Mouse (Mus musculus): ENCODE results near the gene Snx11. TPM values are rescaled to one million over a fixed set of nuclear protein-coding genes. Genes with fewer than 3 reads are reported as not detected.

Snx11 gene
- polyA plus RNA-seq, 1 experiment = 60.8 TPM

DNA sequence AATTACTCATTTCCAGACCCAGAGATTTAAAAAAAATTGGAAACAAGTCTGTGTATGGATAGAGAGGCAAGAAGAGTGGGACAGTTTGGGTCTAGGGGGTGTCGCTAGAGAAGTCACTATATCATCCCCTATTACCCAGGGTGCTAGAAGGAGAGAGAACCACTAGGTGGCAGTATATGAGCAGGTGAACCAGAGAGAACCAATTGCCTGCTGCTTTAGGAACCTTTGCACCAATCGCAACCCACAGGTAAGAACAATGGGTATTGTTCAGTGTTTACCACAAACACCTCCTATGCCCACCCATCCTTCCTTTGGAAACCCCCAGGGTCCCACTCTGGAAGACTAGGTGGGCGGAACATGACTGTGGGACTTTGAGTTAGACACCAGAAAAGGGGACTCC is 17.3 kb downstream of the Snx11 start:
- peak; percentile 64 for DNase-seq (ENCODE audit: low read depth)

DNA sequence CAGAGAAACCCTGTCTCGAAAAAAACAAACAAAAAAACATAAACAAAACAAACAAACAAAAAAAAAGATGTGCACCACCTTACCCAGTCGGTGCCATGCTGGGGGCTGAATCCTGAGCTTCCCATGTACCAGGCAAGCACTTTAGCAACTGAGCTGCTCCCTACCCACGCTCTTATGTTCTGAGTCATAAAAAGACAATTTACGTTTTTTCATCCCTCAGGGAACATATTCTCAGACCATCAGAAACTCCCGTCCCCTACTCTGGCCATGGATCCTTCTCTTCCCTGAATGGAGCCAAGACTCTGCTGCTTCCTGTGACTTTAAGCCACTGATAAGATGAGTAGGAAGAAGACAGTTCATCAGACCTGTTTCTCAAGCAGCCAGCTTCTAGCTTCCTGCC is 19.0 kb downstream of the Snx11 start:
- TF ChIP-seq CTCF (IDR thresholded peaks at IDR 0.05; ENCODE audit: borderline replicate concordance, extremely low read depth, insufficient read depth, insufficient read length) (no peak), POLR2A (IDR thresholded peaks at IDR 0.05; ENCODE audit: borderline replicate concordance, extremely low read depth, insufficient read depth, insufficient read length, poor library complexity, severe bottlenecking) (no peak)
- no peak for DNase-seq (ENCODE audit: low read depth)

More for the DNA sequence above, 17.3 kb downstream of the Snx11 start:
- TF ChIP-seq POLR2A (IDR thresholded peaks at IDR 0.05; ENCODE audit: borderline replicate concordance, extremely low read depth, insufficient read depth, insufficient read length, poor library complexity, severe bottlenecking) (no peak), CTCF (IDR thresholded peaks at IDR 0.05; ENCODE audit: borderline replicate concordance, extremely low read depth, insufficient read depth, insufficient read length) (peak; percentile 61; the same call in 1 of the 2 replicates)

DNA sequence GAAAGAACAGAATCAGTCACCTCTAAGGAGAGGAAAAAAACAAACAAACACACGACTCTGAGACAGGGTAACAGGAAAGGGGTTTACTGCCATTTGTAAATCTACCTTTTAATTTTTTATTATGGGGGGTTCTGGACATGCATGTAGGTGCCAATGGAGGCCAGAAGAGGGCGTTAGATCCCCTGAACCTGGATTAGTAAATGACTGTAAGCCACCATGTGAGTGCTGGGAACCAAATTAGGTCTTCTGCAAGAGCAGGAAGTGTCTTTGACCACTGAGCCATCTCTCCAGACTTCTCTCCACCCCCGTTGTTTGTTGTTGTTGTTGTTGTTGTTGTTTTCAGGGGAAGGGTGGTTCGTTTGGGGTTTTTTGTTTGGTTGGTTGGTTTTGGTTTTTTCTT is 19.9 kb downstream of the Snx11 start:
- no peak for DNase-seq (ENCODE audit: low read depth)
- TF ChIP-seq CTCF (IDR thresholded peaks at IDR 0.05; ENCODE audit: borderline replicate concordance, extremely low read depth, insufficient read depth, insufficient read length) (no peak; the same call in 1 of the 2 replicates), POLR2A (IDR thresholded peaks at IDR 0.05; ENCODE audit: borderline replicate concordance, extremely low read depth, insufficient read depth, insufficient read length, poor library complexity, severe bottlenecking) (no peak)

DNA sequence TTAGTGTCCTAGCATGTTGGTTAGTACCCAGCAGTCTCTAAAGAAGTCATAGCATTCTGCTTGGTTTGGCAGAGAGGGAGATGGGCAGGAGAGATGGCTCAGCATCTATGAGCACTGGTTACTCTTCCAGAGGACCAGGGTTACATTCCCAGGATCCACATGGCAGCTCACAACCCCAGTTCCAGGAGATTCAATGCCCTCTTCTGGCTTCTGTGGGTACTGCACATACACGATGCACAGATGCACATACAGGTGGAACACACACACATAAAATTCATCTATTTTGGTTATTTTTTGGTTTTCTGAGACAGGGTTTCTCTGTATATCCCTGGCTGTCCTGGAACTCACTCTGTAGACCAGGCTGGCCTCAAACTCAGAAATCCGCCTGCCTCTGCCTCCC is 22.1 kb downstream of the Snx11 start:
- DNase-seq (ENCODE audit: low read depth) = no peak
- no peak for TF ChIP-seq POLR2A (IDR thresholded peaks at IDR 0.05; ENCODE audit: borderline replicate concordance, extremely low read depth, insufficient read depth, insufficient read length, poor library complexity, severe bottlenecking)
- TF ChIP-seq CTCF (IDR thresholded peaks at IDR 0.05; ENCODE audit: borderline replicate concordance, extremely low read depth, insufficient read depth, insufficient read length) = peak; percentile 4; the same call in 1 of the 2 replicates

DNA sequence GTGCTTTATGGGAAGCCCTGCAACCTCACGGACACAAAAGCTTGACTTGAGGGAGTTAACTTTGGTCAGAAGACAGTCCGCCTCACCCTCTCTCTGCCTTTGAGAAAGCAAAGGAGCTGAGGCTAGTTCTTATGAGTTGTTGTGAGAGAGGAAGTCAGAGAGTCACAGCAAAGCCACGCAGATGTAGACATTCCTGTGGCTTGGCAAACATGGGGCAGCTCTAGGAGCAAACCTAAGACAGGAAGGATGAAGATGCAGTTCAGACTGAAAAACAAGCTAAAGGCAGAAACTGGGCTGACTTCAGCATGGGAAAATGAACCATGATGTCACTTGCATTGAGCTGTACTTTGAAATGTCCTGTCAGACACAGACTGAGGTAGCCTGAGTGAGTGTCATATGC is 29.8 kb downstream of the Snx11 start:
- TF ChIP-seq POLR2A (IDR thresholded peaks at IDR 0.05; ENCODE audit: borderline replicate concordance, extremely low read depth, insufficient read depth, insufficient read length, poor library complexity, severe bottlenecking) (no peak), CTCF (IDR thresholded peaks at IDR 0.05; ENCODE audit: borderline replicate concordance, extremely low read depth, insufficient read depth, insufficient read length) (no peak)
- no peak for DNase-seq (ENCODE audit: low read depth)

DNA sequence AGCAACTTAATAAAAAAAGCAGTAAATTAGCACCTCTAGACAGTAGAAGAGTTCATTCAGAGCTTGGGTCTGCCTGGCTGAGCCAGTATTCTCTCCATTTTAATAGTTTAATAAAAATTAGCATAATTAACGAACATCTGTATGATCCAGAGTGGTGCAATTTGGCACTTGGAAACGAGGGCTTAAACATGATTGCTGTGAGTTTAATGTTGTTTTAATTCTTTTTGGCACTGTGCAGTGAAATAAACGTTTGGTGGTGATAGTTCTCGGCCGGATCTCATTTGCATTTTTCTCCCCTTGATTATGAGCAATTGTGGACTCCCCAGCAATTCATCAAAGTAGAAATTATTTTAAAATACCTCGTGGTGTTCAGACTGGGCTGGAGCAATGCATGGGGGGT is 30.7 kb downstream of the Snx11 start:
- DNase-seq (ENCODE audit: low read depth) = peak; percentile 51
- TF ChIP-seq POLR2A (IDR thresholded peaks at IDR 0.05; ENCODE audit: borderline replicate concordance, extremely low read depth, insufficient read depth, insufficient read length, poor library complexity, severe bottlenecking) = no peak
- TF ChIP-seq CTCF (IDR thresholded peaks at IDR 0.05; ENCODE audit: borderline replicate concordance, extremely low read depth, insufficient read depth, insufficient read length) = no peak

DNA sequence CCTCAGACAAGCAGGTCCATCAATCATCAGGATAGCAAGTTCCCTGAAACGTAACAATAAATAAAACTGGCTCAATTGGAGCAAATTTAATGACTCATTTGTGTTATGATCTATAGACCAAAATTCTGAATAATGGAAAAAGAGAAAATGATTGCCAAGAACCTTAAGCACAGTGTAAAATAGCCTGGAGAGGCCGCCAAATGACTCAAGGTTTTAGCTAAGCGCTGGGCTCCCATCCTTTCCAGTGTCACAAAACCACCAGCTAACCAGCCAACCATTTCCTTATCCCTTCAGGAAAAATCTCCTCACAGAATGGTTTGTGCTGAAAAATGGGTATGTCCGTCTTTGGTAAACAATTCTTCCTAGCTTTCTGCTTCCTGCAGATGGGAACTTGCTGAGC is 33.5 kb downstream of the Snx11 start:
- no peak for TF ChIP-seq CTCF (IDR thresholded peaks at IDR 0.05; ENCODE audit: borderline replicate concordance, extremely low read depth, insufficient read depth, insufficient read length)
- no peak for TF ChIP-seq POLR2A (IDR thresholded peaks at IDR 0.05; ENCODE audit: borderline replicate concordance, extremely low read depth, insufficient read depth, insufficient read length, poor library complexity, severe bottlenecking)
- no peak for DNase-seq (ENCODE audit: low read depth)

DNA sequence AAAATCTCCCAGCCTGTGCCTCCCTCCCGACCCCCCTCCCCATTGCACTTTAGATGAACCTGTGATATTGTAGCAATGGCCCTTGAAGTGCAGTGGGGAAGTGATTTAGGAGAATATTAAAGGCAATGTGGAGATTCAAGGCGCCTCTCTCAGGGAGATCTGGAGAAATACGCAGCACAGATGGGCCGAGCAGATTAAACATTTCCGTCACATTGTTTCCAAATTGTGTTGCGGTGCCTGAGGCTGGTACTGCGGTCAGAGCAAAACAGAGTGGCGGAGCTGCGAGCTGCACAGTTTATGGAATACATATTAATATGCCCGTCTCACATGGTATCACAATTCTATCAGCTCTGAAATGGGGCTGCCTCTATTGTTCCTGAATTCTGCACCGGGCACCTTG is 34.4 kb downstream of the Snx11 start:
- DNase-seq (ENCODE audit: low read depth) = peak; percentile 74
- TF ChIP-seq CTCF (IDR thresholded peaks at IDR 0.05; ENCODE audit: borderline replicate concordance, extremely low read depth, insufficient read depth, insufficient read length) (no peak), POLR2A (IDR thresholded peaks at IDR 0.05; ENCODE audit: borderline replicate concordance, extremely low read depth, insufficient read depth, insufficient read length, poor library complexity, severe bottlenecking) (no peak)

DNA sequence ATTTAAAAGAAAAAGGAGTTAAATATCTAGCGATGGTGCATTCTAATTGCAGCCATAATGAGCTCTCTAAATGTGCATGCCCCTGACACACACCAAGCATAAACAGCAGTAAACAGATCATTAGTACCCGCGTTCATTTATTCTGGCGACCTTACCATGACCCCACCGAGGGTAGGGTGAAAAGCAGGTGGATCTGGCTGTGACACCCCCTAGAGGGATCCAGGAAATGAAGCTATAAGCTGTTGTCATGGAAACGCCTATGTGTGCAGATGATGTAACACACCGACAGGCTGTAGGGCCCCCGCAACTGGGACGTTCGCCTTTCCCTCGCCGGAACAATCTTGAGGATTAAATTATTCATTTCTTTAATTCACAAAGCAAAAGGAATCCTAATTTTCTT is 35.4 kb downstream of the Snx11 start:
- no peak for TF ChIP-seq CTCF (IDR thresholded peaks at IDR 0.05; ENCODE audit: borderline replicate concordance, extremely low read depth, insufficient read depth, insufficient read length)
- TF ChIP-seq POLR2A (IDR thresholded peaks at IDR 0.05; ENCODE audit: borderline replicate concordance, extremely low read depth, insufficient read depth, insufficient read length, poor library complexity, severe bottlenecking) = no peak
- peak; percentile 86 for DNase-seq (ENCODE audit: low read depth)

DNA sequence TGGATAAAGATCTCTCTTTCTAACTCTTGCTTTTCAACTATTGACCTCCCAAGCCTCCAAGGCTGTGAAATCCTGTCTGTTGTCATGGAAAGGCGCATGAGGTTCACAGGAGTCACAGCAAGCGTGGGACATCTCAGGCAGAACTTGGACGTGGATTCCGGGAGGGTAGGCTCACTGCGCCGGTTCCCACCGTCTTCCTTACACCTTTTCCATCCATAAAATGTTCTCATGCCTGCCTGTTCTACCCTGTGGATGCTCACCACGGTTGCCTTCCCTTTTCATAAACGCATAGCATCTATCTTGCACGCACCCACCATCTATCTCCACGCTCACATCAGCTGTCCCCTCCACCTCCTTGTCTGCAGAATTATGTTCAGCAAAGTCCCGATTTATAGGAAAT is 36.6 kb downstream of the Snx11 start:
- DNase-seq (ENCODE audit: low read depth) = no peak
- no peak for TF ChIP-seq POLR2A (IDR thresholded peaks at IDR 0.05; ENCODE audit: borderline replicate concordance, extremely low read depth, insufficient read depth, insufficient read length, poor library complexity, severe bottlenecking)
- TF ChIP-seq CTCF (IDR thresholded peaks at IDR 0.05; ENCODE audit: borderline replicate concordance, extremely low read depth, insufficient read depth, insufficient read length) = no peak

DNA sequence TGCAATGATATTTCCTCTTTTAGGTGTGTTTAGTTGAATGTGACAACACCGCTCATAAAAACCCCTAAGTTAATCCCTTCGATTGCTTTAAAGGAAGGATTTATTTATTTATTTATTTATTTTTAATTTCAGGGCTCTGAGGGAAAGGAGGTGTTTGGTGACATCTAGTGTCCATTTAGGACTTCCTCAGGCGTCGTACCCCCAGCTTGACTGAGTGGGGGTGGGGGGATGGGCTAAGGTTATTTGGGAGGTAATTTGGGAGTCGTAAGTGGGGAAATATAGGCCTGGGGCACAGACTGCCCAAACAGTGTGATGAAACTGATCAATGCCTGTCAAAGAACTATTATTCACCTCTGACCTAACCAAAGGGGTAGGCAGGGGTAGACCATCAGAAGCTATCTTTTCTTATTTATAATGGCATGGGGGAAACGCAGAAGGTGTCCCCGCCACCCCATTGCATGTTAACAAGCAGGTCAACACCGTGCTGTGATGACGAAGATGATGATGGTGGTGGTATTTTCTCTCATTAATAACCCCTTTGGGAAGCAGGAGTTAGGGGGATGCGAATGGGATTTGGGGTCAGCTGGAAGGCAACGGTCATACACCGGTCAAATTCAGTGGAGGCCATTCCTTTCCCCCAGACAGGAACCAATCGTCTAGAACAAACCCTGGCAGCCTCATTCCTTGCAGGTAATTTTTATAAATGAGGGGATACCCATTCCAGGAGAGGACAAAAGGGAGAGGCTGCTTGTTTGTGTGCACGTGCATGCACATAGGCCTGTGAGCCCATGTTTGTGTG is 39.5 kb downstream of the Snx11 start:
- no peak for TF ChIP-seq POLR2A (IDR thresholded peaks at IDR 0.05; ENCODE audit: borderline replicate concordance, extremely low read depth, insufficient read depth, insufficient read length, poor library complexity, severe bottlenecking)
- TF ChIP-seq CTCF (IDR thresholded peaks at IDR 0.05; ENCODE audit: borderline replicate concordance, extremely low read depth, insufficient read depth, insufficient read length) = peak; percentile 44; the same call in 1 of the 2 replicates

DNA sequence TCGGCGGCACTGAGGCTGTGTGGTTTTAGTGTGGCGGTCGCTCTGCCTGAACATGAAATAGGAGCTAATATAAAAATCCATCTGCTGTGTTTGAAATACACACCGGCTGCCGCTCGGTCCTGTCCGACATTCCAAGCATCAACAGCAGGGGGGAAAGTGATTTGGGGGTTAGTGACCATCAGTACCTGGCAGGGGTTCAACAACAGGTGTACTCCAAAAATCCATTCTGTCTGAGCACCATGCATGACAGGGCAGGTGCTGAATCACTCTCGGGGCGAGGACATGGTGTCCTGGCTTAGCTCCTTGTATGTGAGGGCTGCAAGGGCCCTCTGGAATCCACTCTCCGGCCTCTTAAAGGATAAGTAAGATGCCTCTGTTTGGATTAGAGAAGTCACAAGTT is 41.0 kb downstream of the Snx11 start:
- no peak for TF ChIP-seq POLR2A (IDR thresholded peaks at IDR 0.05; ENCODE audit: borderline replicate concordance, extremely low read depth, insufficient read depth, insufficient read length, poor library complexity, severe bottlenecking)
- TF ChIP-seq CTCF (IDR thresholded peaks at IDR 0.05; ENCODE audit: borderline replicate concordance, extremely low read depth, insufficient read depth, insufficient read length) = no peak
- DNase-seq (ENCODE audit: low read depth) = no peak

More for the DNA sequence above, 39.5 kb downstream of the Snx11 start:
- peak; percentile 50 for DNase-seq (ENCODE audit: low read depth)
